Mouse (Mus musculus): ENCODE measurements around the gene Gfap.
A peak's percentile ranks its signal among the peaks of the same experiment; 100 is the strongest.

Gfap gene

DNA sequence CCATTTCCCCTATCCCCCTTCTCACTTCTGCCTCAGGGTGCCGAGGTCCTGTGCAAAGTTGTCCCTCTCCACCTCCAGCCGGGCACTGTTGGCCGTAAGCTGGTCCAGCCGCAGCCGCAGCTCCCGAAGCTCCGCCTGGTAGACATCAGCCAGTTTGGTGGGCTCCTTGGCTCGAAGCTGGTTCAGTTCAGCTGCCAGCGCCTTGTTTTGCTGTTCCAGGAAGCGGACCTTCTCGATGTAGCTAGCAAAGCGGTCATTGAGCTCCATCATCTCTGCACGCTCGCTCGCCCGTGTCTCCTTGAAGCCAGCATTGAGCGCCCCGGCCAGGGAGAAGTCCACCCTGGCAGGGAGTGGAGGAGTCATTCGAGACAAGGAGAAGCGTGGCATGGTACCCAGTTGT lies 4.1 kb downstream of the Gfap start:
- no peak for DNase-seq (ENCODE audit: low spot score in 2 of 2)

DNA sequence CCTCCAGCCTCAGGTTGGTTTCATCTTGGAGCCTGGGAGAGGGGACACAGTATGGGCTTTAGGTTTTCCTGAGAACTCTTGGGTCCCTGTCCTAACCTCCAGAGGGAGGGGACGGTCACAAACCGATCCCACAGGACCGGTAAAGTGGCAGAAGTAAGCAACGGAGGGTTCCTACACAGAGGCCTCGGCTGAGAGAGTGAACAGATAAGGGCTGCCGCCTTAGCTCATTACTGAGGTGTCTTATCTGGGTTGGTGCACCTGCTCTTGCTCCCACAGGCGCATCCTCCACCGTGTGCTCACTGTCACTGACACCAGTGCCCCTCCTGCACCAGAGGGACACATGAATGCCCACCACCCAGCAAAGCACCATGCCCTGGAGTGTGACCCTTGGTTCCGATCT lies 4.9 kb downstream of the Gfap start:
- DNase-seq (ENCODE audit: low spot score in 2 of 2), result no peak

DNA sequence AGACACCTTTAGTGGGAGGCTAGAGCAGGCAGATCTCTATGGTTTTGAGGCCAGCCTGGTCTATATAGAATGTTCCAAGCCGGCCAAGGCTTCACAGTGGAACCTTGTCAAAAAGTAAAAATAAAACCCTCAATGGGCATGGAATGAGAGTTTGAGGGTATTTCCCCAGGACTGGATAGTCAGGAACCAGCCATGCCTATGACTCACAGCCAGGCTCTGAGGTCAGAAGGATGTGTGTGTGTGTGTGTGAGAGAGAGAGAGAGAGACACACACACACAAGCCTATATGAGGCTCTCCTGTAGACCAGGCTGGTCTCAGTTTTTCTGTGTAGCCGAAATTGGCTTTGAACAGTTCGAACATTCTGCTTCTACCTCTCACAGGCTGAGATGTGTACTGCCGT lies 6.0 kb downstream of the Gfap start:
- DNase-seq (ENCODE audit: low spot score in 2 of 2), result no peak

DNA sequence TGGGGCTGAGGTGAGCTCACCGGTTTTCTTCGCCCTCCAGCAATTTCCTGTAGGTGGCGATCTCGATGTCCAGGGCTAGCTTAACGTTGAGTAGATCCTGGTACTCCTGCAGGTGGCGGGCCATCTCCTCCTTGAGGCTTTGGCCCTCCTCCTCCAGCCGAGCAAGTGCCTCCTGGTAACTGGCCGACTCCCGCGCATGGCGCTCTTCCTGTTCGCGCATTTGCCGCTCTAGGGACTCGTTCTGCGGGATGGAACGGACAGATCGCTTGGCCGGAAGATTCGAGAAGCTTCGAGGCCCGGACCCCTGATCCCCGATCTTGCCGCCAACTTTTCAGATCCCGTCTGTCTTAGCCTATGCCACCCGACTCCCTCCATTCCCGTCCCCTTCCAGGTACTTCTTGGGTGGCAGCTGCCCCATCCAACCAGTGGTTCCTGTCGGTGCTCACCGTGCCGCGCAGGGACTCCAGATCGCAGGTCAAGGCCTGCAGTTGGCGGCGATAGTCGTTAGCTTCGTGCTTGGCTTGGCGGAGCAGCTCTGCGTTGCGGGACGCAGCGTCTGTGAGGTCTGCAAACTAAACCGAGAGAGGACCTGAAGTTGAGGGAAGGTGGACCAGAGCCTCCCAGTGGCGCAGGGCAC lies 7.6 kb downstream of the Gfap start:
- peak; percentile 33 to 45 for DNase-seq (ENCODE audit: low spot score in 2 of 2)

DNA sequence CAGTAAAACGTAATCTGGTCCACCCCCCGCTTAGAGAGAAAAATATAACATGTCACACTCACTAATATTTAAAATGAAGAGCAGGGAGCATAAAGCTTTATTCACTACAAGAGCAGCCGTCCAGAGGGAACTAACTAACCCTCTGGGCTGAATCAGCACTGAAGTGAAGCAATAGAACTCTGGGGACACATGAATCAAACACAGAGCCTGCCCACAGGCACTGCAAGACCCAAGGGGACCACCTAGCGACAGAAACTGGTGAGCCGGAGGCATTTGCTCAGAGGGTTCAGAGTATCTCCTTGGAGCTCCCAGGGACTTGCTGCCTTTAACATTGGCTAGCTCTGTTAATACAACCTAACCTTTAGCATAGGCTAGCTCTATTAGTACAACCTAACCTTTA lies 10.6 kb downstream of the Gfap start:
- DNase-seq (ENCODE audit: low spot score in 2 of 2), result no peak

DNA sequence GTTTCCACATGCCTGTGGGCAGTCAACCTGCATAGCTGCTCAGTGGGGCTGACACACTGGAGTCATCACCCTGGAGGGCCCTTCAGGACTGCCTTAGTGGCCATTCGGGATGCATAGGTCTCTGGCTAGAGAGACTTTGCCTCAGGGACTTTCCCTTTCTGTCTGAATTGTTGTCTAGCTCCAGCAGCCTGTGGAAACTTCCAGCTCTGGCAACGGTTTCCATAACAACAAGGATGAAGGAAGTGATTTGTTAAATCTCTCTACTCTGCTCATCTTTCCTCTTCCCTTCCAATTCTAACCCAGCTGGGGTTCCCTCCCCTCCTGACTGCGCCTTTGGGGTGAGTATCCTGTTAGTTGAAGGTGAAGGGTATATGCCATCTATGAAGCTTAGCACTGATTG lies 12.6 kb downstream of the Gfap start:
- no peak for DNase-seq (ENCODE audit: low spot score in 2 of 2)

DNA sequence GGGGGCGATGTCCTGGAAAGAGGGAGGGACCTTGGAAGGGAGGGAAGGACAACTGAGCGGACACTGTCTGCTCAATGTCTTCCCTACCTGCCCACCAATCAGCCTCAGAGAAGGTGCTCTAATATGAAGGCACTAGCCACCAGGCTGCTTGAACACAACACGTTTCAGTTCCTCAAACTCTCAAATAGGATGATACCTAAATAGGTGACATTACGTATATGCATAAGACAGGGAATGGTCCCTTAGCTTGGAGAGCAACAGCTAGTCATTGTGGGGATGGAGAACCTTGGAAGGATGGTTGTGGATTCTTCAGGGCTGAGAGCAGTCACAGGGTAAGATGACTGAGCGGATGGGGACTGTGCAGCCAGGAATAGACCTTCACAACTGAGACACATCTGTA lies 13.3 kb downstream of the Gfap start:
- no peak for DNase-seq (ENCODE audit: low spot score in 2 of 2)

DNA sequence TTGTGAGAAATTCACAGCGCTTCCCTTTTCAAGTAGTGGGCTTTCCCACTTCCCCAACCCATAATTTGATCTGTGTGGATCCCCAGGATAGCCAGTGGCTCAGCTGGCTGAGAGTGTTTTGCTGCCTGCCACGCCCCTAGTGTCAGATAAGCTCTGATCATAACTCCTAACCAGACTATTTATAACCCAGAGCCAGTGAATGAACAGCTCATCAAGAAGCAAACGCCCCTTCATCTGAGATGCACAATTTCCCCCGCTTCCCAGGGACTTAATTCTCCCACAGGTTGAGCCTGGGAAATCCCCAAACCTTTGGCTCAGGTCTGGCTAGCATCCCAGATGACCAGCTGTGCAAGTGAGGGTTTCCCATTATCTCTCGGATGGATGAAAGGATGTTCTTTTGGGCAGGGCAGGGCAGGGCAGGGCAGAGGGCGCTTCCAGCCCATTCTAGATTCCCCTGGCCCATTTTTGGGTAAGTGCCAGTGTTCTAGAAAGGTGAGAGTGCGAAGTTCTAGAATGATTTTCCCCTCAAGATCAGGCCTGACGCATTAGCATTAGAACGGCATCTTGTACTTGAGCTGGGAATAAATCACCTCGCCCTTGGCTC lies 16.0 kb downstream of the Gfap start, which contains the start of gene Fam187a:
Gene Fam187a (plus strand): TSS at position 554 of the 604 bp plus-strand sequence.
- no peak for DNase-seq (ENCODE audit: low spot score in 2 of 2)

DNA sequence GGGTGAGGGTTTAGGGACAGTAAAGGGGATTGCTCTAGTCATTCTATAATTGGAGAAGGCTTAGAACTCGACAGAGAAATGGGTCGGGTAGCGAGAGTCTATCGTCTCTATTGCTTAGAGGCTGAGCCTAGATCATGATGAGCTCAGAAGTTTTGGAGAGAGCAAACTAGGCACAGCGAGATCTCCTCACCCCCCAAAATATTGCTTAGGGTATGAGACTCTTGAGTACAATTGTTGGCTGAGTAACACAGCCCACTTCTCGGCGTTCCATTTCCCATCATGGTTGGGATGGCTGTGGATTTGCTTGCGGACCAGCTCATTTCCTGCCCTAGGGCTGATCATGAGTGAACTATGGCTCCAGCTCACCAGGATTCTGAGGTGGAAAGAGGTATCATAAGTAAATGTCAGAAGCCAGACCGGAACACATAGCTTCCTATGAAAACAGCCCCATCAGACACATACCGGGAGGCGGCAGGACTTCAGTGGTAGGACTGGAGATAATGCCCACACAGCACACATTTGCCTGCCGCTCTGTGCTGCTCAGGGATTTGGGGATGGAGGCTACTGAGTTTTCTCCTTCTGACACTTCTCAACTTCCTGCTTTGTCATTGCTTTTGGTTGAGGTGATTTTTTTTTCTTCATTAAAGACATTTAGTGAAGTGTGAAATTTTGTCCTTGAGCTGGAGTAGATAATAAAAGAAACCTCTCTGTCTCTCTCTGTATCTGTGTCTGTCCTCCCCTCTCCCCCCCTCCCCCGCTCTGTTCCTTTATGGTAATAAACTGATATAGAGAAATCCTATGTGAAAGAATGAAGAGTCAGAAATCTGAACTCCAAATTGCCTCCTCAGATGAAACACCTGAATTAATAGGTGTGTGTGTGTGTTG lies 19.2 kb downstream of the Gfap start:
- DNase-seq (ENCODE audit: low spot score in 2 of 2), result no peak

DNA sequence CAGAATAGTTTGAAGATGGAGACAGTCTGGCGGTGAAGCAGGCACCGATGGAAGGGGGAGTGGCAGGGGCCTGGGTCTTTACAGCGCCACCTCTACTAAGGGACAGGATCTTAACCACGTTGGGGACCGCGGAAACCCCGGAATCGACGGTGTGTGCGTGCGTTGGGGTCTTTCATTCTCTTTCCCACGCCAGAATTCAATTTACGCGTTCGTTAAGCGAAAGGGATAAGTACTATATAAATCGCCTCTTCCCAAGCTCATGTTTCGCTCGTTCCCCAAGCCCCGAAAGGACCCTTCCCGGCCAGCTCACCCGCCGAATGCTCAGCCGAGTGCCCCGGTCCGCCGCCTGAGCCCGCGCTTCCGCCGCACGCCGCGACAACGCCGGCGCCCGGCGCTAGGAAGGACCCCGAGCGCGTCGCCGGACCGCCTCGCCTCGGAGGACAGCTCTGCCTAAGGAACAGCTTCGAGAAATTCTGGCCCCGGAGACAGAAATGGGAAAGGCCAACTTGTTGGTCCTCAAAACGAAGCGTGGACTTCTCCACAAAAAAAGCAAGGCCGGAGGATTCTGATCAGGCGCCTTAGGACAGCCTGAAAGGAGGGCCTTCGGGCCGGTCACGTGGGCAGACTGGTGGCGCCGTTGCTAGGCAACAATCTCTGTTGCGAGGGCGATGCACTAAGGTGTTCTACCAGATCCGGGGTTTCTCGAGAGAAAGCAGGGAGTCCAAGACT lies 20.0 kb downstream of the Gfap start, which contains the start of the genes Eftud2 and Ccdc103:
Gene Eftud2 (minus strand): TSS at position 401 of the 729 bp plus-strand sequence.
Gene Ccdc103 (plus strand): TSS at position 620 of the 729 bp plus-strand sequence.
- DNase-seq (ENCODE audit: low spot score in 2 of 2), result peak; percentile 91 to 95

DNA sequence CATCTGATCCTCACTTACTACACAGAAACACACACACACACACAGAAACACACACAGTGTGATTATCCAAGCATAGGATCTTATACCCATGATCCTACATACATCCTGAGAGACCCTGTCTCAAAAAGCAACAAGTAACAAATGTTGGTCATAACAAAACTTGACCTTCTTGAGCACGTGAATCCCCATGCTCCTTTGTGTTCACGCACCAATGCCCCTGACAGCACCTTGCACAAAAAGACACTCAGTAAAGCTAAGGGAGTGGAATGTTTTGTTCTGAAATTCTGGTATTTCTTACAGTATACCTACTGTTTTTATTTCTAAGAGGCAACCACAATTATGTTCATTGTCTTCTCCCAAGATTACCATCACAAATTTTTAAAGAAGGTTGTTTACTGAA lies 21.2 kb downstream of the Gfap start:
- no peak for DNase-seq (ENCODE audit: low spot score in 2 of 2)

DNA sequence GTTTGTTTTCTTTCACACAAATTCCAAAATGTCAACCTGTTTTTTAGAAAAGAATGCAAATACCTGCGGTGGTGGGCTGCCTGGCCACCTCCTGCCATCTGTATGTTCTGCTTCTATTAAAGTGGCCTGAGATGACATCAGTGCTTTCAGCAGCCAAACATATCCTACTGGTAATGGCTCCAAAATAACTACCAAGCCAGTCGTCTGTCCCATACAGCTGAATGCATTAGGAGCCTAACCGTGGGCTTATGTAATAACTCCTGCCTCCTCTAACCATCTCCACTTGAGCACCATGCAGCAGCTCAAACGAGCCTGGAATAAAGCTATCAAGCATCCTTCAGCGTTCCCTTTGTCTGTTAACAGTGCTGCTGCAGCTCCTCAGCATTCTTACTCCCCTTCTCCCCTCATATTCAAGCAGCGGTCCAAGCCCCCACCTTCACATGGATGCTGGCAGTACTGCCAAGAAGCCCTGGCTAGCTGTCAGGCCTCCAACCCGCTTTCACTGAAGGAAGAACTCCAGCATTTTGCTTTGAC lies 25.8 kb downstream of the Gfap start:
- DNase-seq (ENCODE audit: low spot score in 2 of 2), result no peak

DNA sequence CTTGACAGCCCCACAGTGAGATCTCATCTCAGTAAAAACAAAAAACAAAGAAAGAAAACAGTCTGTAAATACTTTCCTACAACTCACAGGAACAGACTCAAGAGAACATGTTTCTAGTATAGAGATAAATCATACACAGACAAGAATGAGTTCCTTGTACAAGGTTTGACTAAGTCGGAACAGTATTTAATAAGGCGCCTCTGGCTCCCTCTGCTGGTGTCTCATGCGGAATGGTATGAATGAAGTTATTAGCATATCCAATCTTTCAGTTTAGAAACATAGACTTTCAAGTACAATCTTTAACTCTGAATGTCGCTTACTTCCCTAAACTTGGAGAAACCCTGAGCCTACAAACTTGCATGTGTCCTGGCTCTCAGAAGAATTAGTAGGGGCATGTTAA lies 36.4 kb downstream of the Gfap start:
- DNase-seq (ENCODE audit: low spot score in 2 of 2), result peak in 1 of 2 experiments; percentile 57

DNA sequence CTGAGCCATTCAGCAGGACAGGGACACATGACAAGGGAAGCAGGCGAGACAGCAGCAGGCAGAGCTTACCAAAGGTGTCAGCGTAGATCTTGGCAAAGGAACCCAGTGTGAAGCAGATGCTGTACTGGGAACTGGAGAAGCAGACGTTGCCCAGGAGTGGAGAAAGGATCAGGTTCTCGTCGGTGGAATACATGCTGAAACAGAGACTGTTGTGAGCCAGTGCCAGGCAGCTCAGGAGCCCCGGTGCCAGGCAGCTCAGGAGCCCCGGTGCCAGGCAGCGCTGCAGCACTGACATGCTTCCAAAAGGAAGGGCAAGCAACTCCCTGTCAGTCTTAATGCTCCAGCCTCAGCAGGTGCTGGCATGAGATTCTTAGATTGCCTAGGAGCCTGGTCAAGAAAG lies 40.8 kb downstream of the Gfap start:
- DNase-seq (ENCODE audit: low spot score in 2 of 2), result no peak

DNA sequence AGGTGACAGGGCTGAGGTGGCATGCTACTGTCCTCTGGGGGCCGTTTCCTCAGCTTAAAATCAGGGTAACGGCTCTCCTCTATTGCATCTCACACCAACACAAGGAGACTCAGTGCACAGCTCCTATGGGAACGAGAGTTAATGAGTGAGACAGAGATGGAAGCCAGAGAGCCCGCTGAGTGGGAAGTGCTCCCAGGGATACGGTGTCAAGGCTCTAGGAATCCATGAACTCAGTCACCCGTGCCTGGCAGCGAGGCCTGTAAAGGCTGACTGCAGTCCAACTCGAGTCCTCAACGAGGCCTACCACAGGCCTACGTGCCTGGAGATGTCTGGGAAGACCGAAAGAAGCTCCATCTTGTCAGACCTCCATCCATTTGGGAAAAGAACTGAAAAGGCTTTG lies 41.8 kb downstream of the Gfap start:
- no peak for DNase-seq (ENCODE audit: low spot score in 2 of 2)

DNA sequence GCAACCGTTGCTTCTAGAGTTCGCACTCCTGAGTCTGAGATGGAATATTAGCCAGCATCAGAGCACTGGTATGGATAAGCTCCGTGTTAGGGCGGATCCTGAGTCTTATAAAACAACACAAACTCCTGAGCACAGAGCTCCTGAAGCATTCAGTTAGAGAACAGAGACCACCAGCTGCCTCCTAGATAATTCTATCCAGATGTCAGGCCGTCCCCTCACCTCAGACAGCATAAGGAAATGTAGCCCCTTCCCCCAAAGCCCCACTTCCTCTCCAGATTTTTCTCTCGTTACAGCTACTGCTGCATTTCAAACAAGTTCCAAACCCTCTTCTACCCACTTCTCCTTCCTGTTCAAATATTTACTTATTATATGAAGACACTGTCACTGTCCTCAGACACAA lies 44.8 kb downstream of the Gfap start:
- no peak for DNase-seq (ENCODE audit: low spot score in 2 of 2)

DNA sequence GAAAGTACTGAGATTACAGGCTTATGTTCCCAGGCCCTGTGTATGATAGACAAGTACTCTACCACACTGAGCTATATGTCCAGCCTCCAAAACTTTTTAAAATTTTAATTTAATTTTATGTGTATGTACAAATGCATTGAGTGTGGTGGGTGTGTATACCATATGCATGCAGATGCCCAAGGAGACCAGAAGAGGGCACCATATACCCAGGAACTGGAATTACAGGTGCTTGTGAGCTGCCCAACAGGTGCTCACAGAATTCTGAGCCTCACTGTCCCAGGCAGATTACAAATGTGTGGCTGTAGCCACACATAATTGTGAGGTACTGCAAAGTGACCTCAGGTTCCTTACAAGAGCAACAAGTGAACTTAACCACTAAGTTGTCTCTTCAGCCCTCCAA lies 47.0 kb downstream of the Gfap start:
- DNase-seq (ENCODE audit: low spot score in 2 of 2), result no peak

DNA sequence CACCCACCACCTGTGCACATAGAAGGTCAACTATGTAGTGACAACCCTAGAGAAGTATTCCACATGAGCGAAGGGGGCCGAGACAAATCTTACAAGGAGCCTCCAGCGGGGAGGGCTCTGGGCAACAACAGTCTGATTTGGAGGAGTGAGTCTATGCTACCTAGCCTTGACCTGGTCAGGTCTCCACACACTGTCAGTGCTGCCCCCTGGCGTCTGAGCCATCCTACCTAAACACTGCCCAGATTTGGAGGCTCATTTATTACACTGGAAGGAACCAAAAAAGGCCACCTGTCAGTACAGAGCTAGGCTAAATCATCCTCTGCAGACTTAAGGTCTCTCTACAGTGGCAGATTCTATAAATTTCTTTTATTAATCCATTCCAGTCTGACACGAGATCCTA lies 48.8 kb downstream of the Gfap start:
- peak in 1 of 2 experiments; percentile 46 for DNase-seq (ENCODE audit: low spot score in 2 of 2)

DNA sequence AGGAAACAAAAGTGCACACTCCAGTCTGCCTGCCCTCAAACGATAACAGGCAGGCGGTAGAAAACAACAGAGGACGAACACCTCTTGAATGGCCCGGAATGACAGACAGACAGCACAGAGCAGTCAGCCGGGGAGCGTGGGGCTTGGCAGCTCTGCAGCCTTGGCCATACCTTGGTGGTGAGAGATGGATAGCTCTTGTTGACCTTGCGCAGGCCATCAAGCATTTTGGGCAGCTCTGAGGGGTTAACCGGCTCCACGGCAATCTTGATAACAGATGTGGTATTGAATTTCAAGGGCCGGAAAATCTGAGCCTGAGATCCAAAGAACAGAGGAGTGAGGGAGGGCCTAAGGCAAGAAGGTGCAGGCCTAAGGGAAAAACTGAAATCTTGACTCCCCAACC lies 54.8 kb downstream of the Gfap start:
- DNase-seq (ENCODE audit: low spot score in 2 of 2), result no peak

DNA sequence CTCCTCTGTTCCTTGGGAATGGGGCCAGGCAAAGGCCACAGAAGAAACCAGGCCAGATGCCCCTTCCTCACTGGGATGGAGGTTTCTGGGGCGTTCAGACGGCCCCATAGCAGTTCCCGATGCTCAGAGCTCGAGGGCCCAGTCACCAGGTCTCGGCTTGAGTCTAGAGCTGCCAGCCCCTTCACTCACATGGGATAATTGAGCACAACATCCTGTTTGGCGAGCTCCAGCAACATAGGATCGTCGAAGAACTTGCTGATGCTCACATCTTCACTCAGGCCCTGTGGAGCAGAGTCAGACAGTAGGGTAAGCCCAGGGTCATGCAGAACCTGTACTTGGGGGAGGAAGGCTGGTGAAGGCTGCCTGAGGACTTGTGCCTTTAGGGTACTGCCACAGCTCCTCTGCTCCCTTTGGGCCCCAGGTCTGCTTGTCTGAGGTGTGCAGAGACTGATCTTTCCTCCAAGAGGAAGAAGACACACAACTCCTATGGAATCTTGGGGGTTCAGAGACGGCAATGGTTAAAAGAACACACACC lies 62.0 kb downstream of the Gfap start:
- DNase-seq (ENCODE audit: low spot score in 2 of 2), result no peak

DNA sequence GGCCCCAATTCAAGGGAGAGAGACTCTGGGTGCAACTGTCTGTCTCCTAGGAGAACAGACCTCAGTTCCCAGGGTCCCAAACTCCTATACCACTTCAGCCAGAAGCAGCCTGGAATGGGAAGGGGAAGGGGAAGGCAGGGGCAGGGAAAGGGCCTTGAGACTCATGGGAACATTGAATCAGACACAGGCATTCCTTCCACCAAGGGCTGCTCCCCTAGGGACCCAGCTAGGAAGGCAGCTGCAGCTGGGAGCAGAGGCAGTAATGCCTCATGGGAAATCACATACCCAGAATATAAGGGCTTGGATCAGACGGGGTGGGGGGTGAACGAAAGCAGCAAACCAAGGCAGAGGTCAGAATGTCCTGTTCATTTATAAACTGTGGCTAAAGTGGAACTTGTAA lies 62.6 kb downstream of the Gfap start:
- peak; percentile 56 to 75 for DNase-seq (ENCODE audit: low spot score in 2 of 2)

All from heart, adult 9 months (tissue).